Mouse (Mus musculus) adrenal gland, postnatal 36 days (tissue): ENCODE data around the gene Gm21762. TPM values are rescaled to one million over a fixed set of nuclear protein-coding genes. Genes with fewer than 3 reads are reported as not detected.
"Not testable (repeated sequence)": the region's sequence is repeated elsewhere in the genome, so short reads cannot be mapped to it uniquely, and the experiment has no call there.

Source experiments
- DNase-seq, 2 experiments: peaks; one replicate each; pipeline ENCODE4 v3.0.0; 2021; ENCODE audit warnings: mixed read lengths in 1 of 2
- long read RNA-seq, 2 experiments: library from polyadenylated mRNA; stranded (forward); transcript quantifications; one replicate each; pipeline ENCODE4 v2.0.0; 2021; ENCODE audit warnings: borderline sequencing depth in 2 of 2
- total RNA-seq, 2 experiments: library from RNA; stranded (reverse); gene quantifications; 2 replicates each; pipeline ENCODE4 v1.2.3; 2021

Gm21762 gene
- not detected for total RNA-seq
- long read RNA-seq, experiment 1 = 0 reads
- long read RNA-seq, experiment 2 = 0 reads

DNA sequence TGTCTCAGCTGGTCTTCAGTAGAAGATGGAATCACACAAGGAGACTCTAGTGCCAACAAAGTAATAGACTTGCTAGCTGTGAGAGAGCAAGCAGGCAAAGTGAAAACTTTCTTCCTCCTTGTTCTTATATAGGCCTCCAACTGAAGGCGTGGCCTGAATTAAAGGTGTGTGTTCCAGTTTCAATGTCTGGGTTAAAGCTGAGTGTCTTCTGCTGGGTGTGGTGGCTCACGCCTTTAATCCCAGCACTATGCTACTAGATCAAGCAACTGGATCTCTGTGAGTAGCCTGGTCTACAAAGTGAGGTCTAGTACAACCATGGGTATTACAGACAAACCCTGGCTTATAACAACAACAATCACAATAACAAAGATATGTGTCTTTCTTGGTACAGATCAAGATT is at the start of gene Gm21762:
TSS of gene Gm21762 (minus strand) at position 101 of the 400 bp plus-strand sequence.
- not testable (repeated sequence) for DNase-seq

- DNase-seq = not testable (repeated sequence)
Measured at GRCm38 (mm10) chr13:120262870-120263269, 47.1 kb upstream of the Gm21762 start, which contains the start of gene AF067061. Gene AF067061, plus strand, starts transcription at chr13:120263114.

GRCm38 (mm10) chr13:120259718-120260117 is 44.0 kb upstream of the Gm21762 start:
- DNase-seq = not testable (repeated sequence)

DNA sequence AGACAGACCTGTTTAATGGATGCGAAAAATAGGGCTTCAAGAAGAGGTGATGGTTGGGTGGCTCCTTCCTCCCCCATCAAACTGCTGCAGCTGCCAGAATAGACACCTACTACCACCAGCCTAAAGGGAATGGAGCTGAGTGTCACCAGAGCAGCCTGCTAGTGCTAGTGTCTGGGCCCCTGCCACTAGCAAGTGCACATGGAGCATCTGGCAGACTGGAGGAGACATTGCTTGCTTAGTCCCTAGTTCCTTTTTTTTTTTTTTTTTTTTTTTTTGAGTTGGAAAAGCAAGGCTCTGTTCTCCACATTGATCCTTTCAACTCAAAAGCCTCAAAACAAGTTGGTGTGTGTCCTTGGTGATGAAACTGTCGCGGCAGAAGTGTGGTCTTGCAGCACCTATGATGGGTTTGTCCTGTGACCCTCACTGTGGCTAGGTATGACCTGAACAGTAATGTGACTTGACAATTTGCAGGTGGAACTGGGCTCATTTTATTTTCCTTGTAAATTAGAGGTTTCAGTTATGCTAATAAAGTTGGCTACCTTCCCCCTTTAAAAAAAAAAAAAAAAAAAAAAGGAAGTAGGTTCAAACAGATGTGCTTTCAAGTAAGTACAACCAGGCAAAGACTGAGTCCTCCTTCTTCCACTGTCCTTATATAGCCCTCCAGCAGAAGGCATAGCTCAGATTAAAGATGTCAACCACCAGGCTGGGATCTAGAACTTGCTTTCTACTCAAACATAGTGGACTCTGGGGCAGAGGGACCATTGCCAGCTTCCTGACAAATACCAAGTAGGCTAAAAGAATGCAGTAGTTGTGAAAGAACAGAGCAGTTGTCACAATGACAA is 43.3 kb upstream of the Gm21762 start:
- not testable (repeated sequence) for DNase-seq

- not testable (repeated sequence) for DNase-seq
Measured at GRCm38 (mm10) chr13:120251208-120251924, 35.6 kb upstream of the Gm21762 start.

DNA sequence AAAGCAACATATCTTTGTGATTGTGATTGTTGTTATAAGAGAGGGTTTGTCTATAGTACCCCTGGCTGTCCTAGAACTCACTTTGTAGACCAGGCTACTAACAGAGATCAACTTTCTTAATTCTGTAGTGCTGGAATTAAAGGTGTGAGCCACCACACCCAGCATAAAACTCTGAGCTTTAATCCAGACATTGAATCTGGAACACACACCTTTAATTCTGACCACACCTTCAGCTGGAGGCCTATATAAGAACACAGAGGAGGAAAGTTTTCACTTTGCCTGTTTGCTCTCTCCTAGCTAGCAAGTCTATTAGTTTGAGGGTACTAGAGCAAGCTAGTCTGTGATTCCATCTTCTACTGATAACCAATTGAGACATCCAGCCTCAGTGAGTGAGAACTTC is 23.1 kb upstream of the Gm21762 start, which contains the start of gene Gm21731:
TSS of gene Gm21731 (plus strand) at position 301 of the 400 bp plus-strand sequence.
- not testable (repeated sequence) for DNase-seq

- not testable (repeated sequence) for DNase-seq
Measured at GRCm38 (mm10) chr13:120232447-120233049, 16.8 kb upstream of the Gm21762 start.

GRCm38 (mm10) chr13:120231798-120232197 is 16.1 kb upstream of the Gm21762 start:
- DNase-seq = not testable (repeated sequence)

- DNase-seq = not testable (repeated sequence)
Measured at GRCm38 (mm10) chr13:120223012-120223659, 7.4 kb upstream of the Gm21762 start.

DNA sequence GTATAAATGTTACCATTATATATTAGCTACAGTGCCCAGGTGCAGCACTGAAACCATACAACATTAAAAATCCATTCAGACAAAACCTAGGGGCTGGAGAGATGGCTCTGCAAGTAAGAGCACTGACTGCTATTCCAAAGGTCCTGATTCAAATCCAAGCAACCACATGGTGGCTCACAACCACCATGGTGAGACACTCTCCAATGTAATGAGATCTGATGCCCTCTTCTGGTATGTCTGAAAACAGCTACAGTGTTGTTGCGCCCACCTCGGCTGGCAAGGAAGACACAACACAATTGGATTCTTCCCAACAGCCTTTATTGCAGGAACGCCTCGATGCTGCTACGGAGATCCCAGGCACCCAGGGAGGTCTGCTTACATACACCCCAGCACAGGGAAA is 5.2 kb upstream of the Gm21762 start:
- DNase-seq = not testable (repeated sequence)

DNA sequence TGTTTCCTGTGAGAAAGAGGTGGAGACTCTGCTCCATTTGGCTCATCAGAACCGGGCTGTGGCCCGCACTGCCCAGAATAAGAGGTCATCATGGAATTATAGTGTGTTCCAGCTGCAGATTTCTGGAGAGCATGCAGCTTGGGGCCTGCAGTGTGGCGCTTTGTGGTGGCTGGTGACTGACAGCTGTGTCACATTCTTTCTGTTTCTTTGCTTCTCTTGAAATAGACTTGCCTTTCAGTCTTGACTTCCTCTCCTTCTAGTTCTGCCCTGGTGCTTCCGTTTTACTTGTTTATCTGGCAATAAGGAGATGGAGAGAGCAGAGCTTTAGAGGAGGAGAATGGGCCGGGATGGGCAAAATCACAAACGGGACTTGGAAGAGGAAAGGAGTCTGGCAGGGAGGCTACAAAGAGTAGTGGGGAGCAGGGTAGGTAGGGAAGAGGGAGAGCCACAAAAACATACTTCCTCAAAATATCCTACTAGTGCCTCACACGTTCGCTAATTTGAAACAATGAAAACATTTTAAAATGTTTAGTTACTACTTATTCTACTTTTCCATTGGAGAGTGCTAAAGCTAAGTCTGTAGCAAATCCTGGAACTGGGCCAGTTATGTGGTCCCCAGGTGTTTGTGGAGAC is 19.4 kb downstream of the Gm21762 start:
- DNase-seq = not testable (repeated sequence)

GRCm38 (mm10) chr13:120172133-120172532 is 43.6 kb downstream of the Gm21762 start, which contains the start of gene Gm21818:
Gene Gm21818, plus strand, starts transcription at chr13:120172433.
- DNase-seq = not testable (repeated sequence)

- peak; percentile 28 to 45 for DNase-seq
Measured at GRCm38 (mm10) chr13:120168301-120168700, 47.4 kb downstream of the Gm21762 start.

Other genes with a start within 250 kb of the Gm21762 start
- gene Gm36079, start 188.9 kb downstream of the Gm21762 start, total RNA-seq = not detected
- gene Gm21188, start 163.8 kb downstream of the Gm21762 start, total RNA-seq = under 1 TPM; 0.26 to 0.53 TPM
- gene Gm20767, start 75.7 kb downstream of the Gm21762 start, total RNA-seq = not detected
- gene Gm21818, start 43.5 kb downstream of the Gm21762 start, total RNA-seq = not detected
- gene Gm21731, start 23.2 kb upstream of the Gm21762 start, total RNA-seq = not detected
- not detected for gene AF067061, start 47.2 kb upstream of the Gm21762 start, total RNA-seq
- gene BC147527, start 84.4 kb upstream of the Gm21762 start, total RNA-seq = not detected
- gene Tcstv3, start 100.9 kb upstream of the Gm21762 start, total RNA-seq = not detected